Mouse (Mus musculus): ENCODE results near the gene Sertad1. TPM values are rescaled to one million over a fixed set of nuclear protein-coding genes. Genes with fewer than 3 reads are reported as not detected.

Sertad1 gene
- polyA plus RNA-seq, 1 experiment from 2014 or later, result 24.3 TPM

Other genes starting within 250 kb of the Sertad1 start
- 9.5 and 11.2 TPM in 2 replicates for gene Numbl, start 228.5 kb upstream of the Sertad1 start, polyA plus RNA-seq (2014; fragmentation: Nextera tagmentation; extraction: Ambion mirVana)
- 6.3 and 6.6 TPM in 2 replicates for gene Ltbp4, start 149.2 kb upstream of the Sertad1 start, polyA plus RNA-seq (2014; fragmentation: Nextera tagmentation; extraction: Ambion mirVana)
- gene Shkbp1, start 130.9 kb upstream of the Sertad1 start, polyA plus RNA-seq (2014; fragmentation: Nextera tagmentation; extraction: Ambion mirVana), result 50.2 and 57.5 TPM in 2 replicates
- gene Gm20479, start 129.5 kb upstream of the Sertad1 start, polyA plus RNA-seq (2014; fragmentation: Nextera tagmentation; extraction: Ambion mirVana), result 0.45 TPM in 1 of 2 replicates, not detected in the other
- 0.26 and 0.28 TPM in 2 replicates for gene Sptbn4, start 39.2 kb upstream of the Sertad1 start, polyA plus RNA-seq (2014; fragmentation: Nextera tagmentation; extraction: Ambion mirVana)
- gene Blvrb, start 38.9 kb upstream of the Sertad1 start, polyA plus RNA-seq (2014; fragmentation: Nextera tagmentation; extraction: Ambion mirVana), result 33.9 and 38.2 TPM in 2 replicates
- gene Sertad3, start 13.1 kb upstream of the Sertad1 start, polyA plus RNA-seq (2014; fragmentation: Nextera tagmentation; extraction: Ambion mirVana), result 27.2 and 27.6 TPM in 2 replicates
- gene Prx, start 12.4 kb downstream of the Sertad1 start, polyA plus RNA-seq (2014; fragmentation: Nextera tagmentation; extraction: Ambion mirVana), result 1.2 and 2.2 TPM in 2 replicates
- gene Hipk4, start 36.4 kb downstream of the Sertad1 start, polyA plus RNA-seq (2014; fragmentation: Nextera tagmentation; extraction: Ambion mirVana), result 0.22 and 0.36 TPM in 2 replicates
- gene Pld3, start 66.3 kb downstream of the Sertad1 start, polyA plus RNA-seq (2014; fragmentation: Nextera tagmentation; extraction: Ambion mirVana), result 57.1 and 65.5 TPM in 2 replicates
- 26.4 and 27.5 TPM in 2 replicates for gene 2310022A10Rik, start 66.3 kb downstream of the Sertad1 start, polyA plus RNA-seq (2014; fragmentation: Nextera tagmentation; extraction: Ambion mirVana)
- 82.8 and 83.3 TPM in 2 replicates for gene Akt2, start 104.6 kb downstream of the Sertad1 start, polyA plus RNA-seq (2014; fragmentation: Nextera tagmentation; extraction: Ambion mirVana)
- 2.0 and 3.5 TPM in 2 replicates for gene Ttc9b, start 167.0 kb downstream of the Sertad1 start, polyA plus RNA-seq (2014; fragmentation: Nextera tagmentation; extraction: Ambion mirVana)
- gene Map3k10, start 187.7 kb downstream of the Sertad1 start, polyA plus RNA-seq (2014; fragmentation: Nextera tagmentation; extraction: Ambion mirVana), result 5.7 and 6.9 TPM in 2 replicates
- 3.9 and 5.1 TPM in 2 replicates for gene Zfp607b, start 202.4 kb downstream of the Sertad1 start, polyA plus RNA-seq (2014; fragmentation: Nextera tagmentation; extraction: Ambion mirVana)
- 56.8 and 62.5 TPM in 2 replicates for gene Zfp60, start 244.5 kb downstream of the Sertad1 start, polyA plus RNA-seq (2014; fragmentation: Nextera tagmentation; extraction: Ambion mirVana)